Mouse (Mus musculus): ENCODE measurements around the gene Phactr2.
"Not testable (repeated sequence)": the region's sequence is repeated elsewhere in the genome, so short reads cannot be mapped to it uniquely, and the experiment has no call there.

The Phactr2 gene

GRCm38 (mm10) chr10:13473833-13474567, at the start of gene Phactr2:
Gene Phactr2 (minus strand): TSS chr10:13474412.
- peak; percentile 49 for DNase-seq (ENCODE audit: low spot score)

- no peak for DNase-seq (ENCODE audit: low spot score)
Observed at GRCm38 (mm10) chr10:13521857-13522256, 47.6 kb upstream of the Phactr2 start.

- DNase-seq (ENCODE audit: low spot score), result no peak
Observed at GRCm38 (mm10) chr10:13502371-13502770, 28.2 kb upstream of the Phactr2 start.

- DNase-seq (ENCODE audit: low spot score), result not testable (repeated sequence)
Observed at GRCm38 (mm10) chr10:13501533-13501932, 27.3 kb upstream of the Phactr2 start.

- peak; percentile 90 for DNase-seq (ENCODE audit: low spot score)
Observed at GRCm38 (mm10) chr10:13500938-13501496, 26.8 kb upstream of the Phactr2 start.

GRCm38 (mm10) chr10:13500473-13500872, 26.3 kb upstream of the Phactr2 start:
- no peak for DNase-seq (ENCODE audit: low spot score)

GRCm38 (mm10) chr10:13499331-13499730, 25.1 kb upstream of the Phactr2 start, which contains the start of gene Fuca2:
Gene Fuca2 (plus strand): TSS chr10:13499540.
- no peak for DNase-seq (ENCODE audit: low spot score)

GRCm38 (mm10) chr10:13496315-13496714, 22.1 kb upstream of the Phactr2 start:
- DNase-seq (ENCODE audit: low spot score), result no peak

GRCm38 (mm10) chr10:13493978-13494686, 19.9 kb upstream of the Phactr2 start:
- no peak for DNase-seq (ENCODE audit: low spot score)

- no peak for DNase-seq (ENCODE audit: low spot score)
Observed at GRCm38 (mm10) chr10:13489671-13490070, 15.5 kb upstream of the Phactr2 start.

GRCm38 (mm10) chr10:13485958-13486357, 11.7 kb upstream of the Phactr2 start:
- DNase-seq (ENCODE audit: low spot score), result no peak

GRCm38 (mm10) chr10:13479341-13479740, 5.1 kb upstream of the Phactr2 start:
- DNase-seq (ENCODE audit: low spot score), result no peak

GRCm38 (mm10) chr10:13475121-13475520, 909 bp upstream of the Phactr2 start:
- no peak for DNase-seq (ENCODE audit: low spot score)

GRCm38 (mm10) chr10:13474568-13474955, 350 bp upstream of the Phactr2 start:
- DNase-seq (ENCODE audit: low spot score), result no peak

- no peak for DNase-seq (ENCODE audit: low spot score)
Observed at GRCm38 (mm10) chr10:13473287-13473832, 852 bp downstream of the Phactr2 start.

GRCm38 (mm10) chr10:13470236-13470635, 4.0 kb downstream of the Phactr2 start:
- no peak for DNase-seq (ENCODE audit: low spot score)

GRCm38 (mm10) chr10:13468025-13468529, 6.1 kb downstream of the Phactr2 start:
- DNase-seq (ENCODE audit: low spot score), result not testable (repeated sequence)

GRCm38 (mm10) chr10:13466925-13467324, 7.3 kb downstream of the Phactr2 start:
- peak; percentile 55 for DNase-seq (ENCODE audit: low spot score)

- DNase-seq (ENCODE audit: low spot score), result not testable (repeated sequence)
Observed at GRCm38 (mm10) chr10:13464295-13464694, 9.9 kb downstream of the Phactr2 start.

- no peak for DNase-seq (ENCODE audit: low spot score)
Observed at GRCm38 (mm10) chr10:13453200-13453990, 20.8 kb downstream of the Phactr2 start.

- DNase-seq (ENCODE audit: low spot score), result no peak
Observed at GRCm38 (mm10) chr10:13451640-13452039, 22.6 kb downstream of the Phactr2 start.
